Mouse (Mus musculus) bone marrow macrophage, adult 2 months (primary cell): ENCODE data around the gene Pqbp1.

Experiments
- CTCF ChIP-seq: IDR thresholded peaks from 2 replicates; pipeline ENCODE4 v1.5.1; 2012; ENCODE audit warnings: low read depth, mild to moderate bottlenecking, low read length, moderate library complexity
- POLR2A ChIP-seq: IDR thresholded peaks from 2 replicates; pipeline ENCODE4 v1.6.1; 2012; ENCODE audit warnings: mild to moderate bottlenecking, low read depth, low read length, borderline replicate concordance

DNA sequence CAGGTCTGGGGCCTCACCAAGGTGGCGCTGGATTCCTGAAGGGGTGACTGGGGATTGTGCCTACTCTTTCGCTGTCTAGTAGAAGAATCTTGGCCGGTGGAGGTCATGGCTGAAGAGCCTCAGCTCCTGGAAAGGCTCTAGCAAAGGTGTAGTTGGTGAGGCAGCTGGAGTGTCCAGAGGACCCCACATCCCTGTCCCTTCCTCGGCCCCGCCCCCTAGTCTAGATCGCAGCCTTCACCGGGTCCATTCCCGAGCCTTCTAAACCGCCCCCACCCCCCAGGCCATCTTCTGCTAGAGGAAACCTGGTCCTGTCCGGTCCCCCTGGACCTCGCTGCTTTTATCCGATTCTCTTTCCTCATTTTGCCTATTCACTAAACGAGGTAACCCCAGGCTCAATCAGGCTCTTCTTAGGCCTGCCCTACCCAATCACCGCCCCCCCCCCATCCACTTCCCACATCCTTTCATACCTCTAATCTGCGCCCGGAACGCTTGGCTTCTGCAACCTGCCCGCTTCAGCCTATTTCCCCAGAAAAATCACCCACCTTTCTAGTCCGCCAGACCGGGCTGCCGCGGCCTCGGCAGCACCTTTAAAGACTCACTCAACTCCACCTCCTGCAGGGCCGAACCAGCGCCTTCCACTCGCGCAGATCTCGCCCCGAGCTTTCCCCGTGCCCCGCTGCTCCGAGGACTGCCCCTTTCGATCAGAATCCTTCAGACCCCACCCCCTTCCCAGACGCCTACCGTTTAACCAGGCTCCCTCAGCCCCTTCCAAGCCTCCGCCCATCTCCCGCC lies 48.2 kb upstream of the Pqbp1 start, which contains the start of gene Hdac6:
- TF ChIP-seq POLR2A = no peak
- no peak for TF ChIP-seq CTCF
